Mouse (Mus musculus) midbrain, postnatal 0 days (tissue): Measurements from ENCODE around the gene Rpia. TPM values are rescaled to one million over a fixed set of nuclear protein-coding genes. Genes with fewer than 3 reads are reported as not detected.

Source experiments
- ATAC-seq: fragments of 200-750 bp; cut with Nextera tagmentation; 2 replicates; pipeline ENCODE4 v1.8.0; 2017; ENCODE audit warnings: moderate number of reproducible peaks, mild to moderate bottlenecking, moderate TSS enrichment, moderate library complexity; ENCODE audit not compliant: low FRiP score
- DNase-seq: peaks from one replicate; pipeline ENCODE4 v3.0.0-alpha.2; 2015; ENCODE audit warnings: low spot score
- H3K27ac ChIP-seq: fragments of 300-500 bp; sonication (generic); 2 replicates; pipeline ENCODE4 v1.5.1; 2014; ENCODE audit warnings: low read depth, mild to moderate bottlenecking, low read length, mixed read lengths
- H3K27me3 ChIP-seq: fragments of 300-500 bp; sonication (generic); 2 replicates; pipeline ENCODE4 v1.6.1; 2014; ENCODE audit warnings: low read length, control low read depth, mixed read lengths; ENCODE audit not compliant: insufficient read depth
- H3K36me3 ChIP-seq: fragments of 300-500 bp; sonication (generic); 2 replicates; pipeline ENCODE4 v1.6.1; 2014; ENCODE audit warnings: low read length, control low read depth, mixed read lengths; ENCODE audit not compliant: insufficient read depth
- H3K4me1 ChIP-seq: fragments of 300-500 bp; sonication (generic); 2 replicates; pipeline ENCODE4 v1.6.1; 2014; ENCODE audit warnings: mild to moderate bottlenecking, control low read depth, antibody characterized with exemption, low read length, mixed read lengths; ENCODE audit not compliant: insufficient read depth
- H3K4me2 ChIP-seq: fragments of 300-500 bp; sonication (generic); 2 replicates; pipeline ENCODE4 v1.6.1; 2014; ENCODE audit warnings: low read depth, mild to moderate bottlenecking, low read length, mixed read lengths; ENCODE audit not compliant: poor library complexity, severe bottlenecking
- H3K4me3 ChIP-seq: fragments of 300-500 bp; sonication (generic); 2 replicates; pipeline ENCODE4 v1.5.1; 2014; ENCODE audit warnings: low read depth, mild to moderate bottlenecking, low read length, moderate library complexity
- H3K9ac ChIP-seq: fragments of 300-500 bp; sonication (generic); replicated peaks from 2 replicates; pipeline ENCODE4 v1.6.1; 2014; ENCODE audit warnings: mild to moderate bottlenecking, low read length, moderate library complexity, mixed read lengths; ENCODE audit not compliant: poor library complexity, severe bottlenecking
- H3K9me3 ChIP-seq: fragments of 300-500 bp; sonication (generic); 2 replicates; pipeline ENCODE4 v1.6.1; 2016; ENCODE audit warnings: low read length, control low read depth
- CTCF ChIP-seq: IDR thresholded peaks from 2 replicates; pipeline ENCODE4 v1.5.1; 2016; ENCODE audit warnings: antibody characterized with exemption, mild to moderate bottlenecking
- WGBS: fragments of 180-500 bp; shearing (Covaris S2); extraction: QIAGEN DNeasy Blood & Tissue Kit; methylation state at CpG from one replicate; pipeline ENCODE4 v1.1.7; 2014; 5-methylcytosine and 5-hydroxymethylcytosine counted together
- polyA plus RNA-seq: library from polyadenylated mRNA; unstranded; fragments of >200 nt; fragmentation: Nextera tagmentation; extraction: Ambion mirVana; gene quantifications from 2 replicates; pipeline ENCODE4 v1.2.1, GENCODE M21; 2015
- total RNA-seq: library from RNA; depleted of rRNA; stranded (reverse); fragments of >200 nt; gene quantifications from 2 replicates; pipeline ENCODE4 v1.2.3, GENCODE M21; 2014

Gene Rpia
- total and polyA plus RNA-seq, 2 experiments from 2014 or later: 1.4 to 15.5 TPM

DNA sequence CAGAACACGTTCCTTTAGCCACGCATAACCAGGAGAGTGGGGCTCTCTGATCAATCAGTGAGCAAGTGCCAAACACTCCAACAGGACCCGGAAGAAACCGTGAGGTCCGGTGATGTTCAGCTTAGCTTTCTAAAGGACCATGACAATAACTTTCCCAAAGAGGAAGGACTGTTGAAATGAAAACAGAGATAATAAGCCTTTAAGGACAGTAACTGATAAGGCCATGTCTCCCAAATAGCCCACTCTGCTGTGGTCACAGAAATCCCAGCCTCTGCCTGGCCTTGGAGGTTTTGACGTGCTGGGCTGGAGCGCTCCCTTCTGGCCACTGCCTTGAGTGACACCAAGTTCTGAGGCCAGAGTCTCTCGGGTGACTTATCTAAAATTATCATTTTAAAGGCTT lies 39.7 kb downstream of the Rpia start:
- H3K9me3 ChIP-seq: no peaks in the 10 kb centered on the region
- ATAC-seq: no peak
- peak; percentile 12 for DNase-seq
- H3K9ac ChIP-seq: no peak overlapping the region
- no peaks in the 10 kb centered on the region for H3K27me3 ChIP-seq
- TF ChIP-seq CTCF: peak; percentile 56
- no peak overlapping the region for H3K27ac ChIP-seq
- 56% methylated on average over 8 of the region's 8 CpGs for WGBS
- no peaks in the 10 kb centered on the region for H3K4me1 ChIP-seq
- no peak overlapping the region for H3K4me3 ChIP-seq
- no peaks in the 10 kb centered on the region for H3K36me3 ChIP-seq
- no peak overlapping the region for H3K4me2 ChIP-seq

- Histone ChIP-seq H3K4me2 (no peak overlapping the region), H3K9ac (no peak overlapping the region), H3K27me3 (no peaks in the 10 kb centered on the region), H3K4me3 (no peak overlapping the region), H3K36me3 (no peaks in the 10 kb centered on the region), H3K27ac (no peak overlapping the region), H3K9me3 (no peaks in the 10 kb centered on the region), H3K4me1 (no peaks in the 10 kb centered on the region)
- no peak for DNase-seq
- TF ChIP-seq CTCF: no peak
- no peak for ATAC-seq
- WGBS: 80% methylated on average over 6 of the region's 6 CpGs
These were observed 40.1 kb downstream of the Rpia start for GRCm38 (mm10) chr6:70751898-70752273.

DNA sequence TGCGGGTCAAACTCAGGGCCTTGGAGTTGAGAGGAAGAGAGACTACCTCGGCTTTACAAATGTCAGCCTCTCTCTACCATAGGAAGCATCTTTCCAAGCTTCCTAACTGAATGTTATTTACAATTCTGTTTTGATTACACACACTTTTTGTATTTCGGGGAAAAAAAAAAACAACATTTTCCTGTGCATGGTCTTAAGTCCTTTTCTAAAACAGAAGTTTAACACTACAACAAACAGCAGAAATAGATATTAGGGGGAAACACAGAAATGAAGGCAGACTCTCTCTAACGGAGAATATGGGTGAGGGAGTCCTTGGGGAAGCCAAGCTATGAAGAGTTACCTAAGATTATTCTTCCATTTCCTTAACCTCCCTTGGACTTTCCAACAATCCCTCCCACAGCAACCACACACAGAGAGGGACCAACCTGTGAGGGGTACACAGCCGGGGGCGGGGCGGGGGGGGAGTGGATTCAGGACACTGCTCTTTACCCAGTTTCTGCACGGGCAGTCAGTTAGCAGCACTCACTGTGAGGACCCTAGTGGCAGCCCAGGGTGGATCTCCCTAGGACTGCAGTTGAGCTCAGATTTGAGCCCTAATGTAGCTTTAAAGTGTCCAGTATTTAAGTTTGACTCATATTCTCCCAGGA lies 40.7 kb downstream of the Rpia start:
- H3K9me3 ChIP-seq: no peaks in the 10 kb centered on the region
- H3K27ac ChIP-seq: no peak overlapping the region
- H3K36me3 ChIP-seq: no peaks in the 10 kb centered on the region
- TF ChIP-seq CTCF: no peak
- H3K4me2 ChIP-seq: no peak overlapping the region
- H3K27me3 ChIP-seq: no peaks in the 10 kb centered on the region
- no peak overlapping the region for H3K4me3 ChIP-seq
- H3K4me1 ChIP-seq: no peaks in the 10 kb centered on the region
- no peak overlapping the region for H3K9ac ChIP-seq
- WGBS: 77% methylated on average over 8 of the region's 8 CpGs
- ATAC-seq: no peak
- no peak for DNase-seq

- no peaks in the 10 kb centered on the region for H3K9me3 ChIP-seq
- no peaks in the 10 kb centered on the region for H3K36me3 ChIP-seq
- no peak for ATAC-seq
- H3K27ac ChIP-seq: no peak overlapping the region
- H3K4me1 ChIP-seq: no peaks in the 10 kb centered on the region
- no peak for DNase-seq
- WGBS: 34% methylated on average over 1 of the region's 1 CpGs
- TF ChIP-seq CTCF: no peak
- no peaks in the 10 kb centered on the region for H3K27me3 ChIP-seq
- H3K9ac ChIP-seq: no peak overlapping the region
- H3K4me3 ChIP-seq: no peak overlapping the region
- no peak overlapping the region for H3K4me2 ChIP-seq
These were observed 42.3 kb downstream of the Rpia start for GRCm38 (mm10) chr6:70749750-70750149.

DNA sequence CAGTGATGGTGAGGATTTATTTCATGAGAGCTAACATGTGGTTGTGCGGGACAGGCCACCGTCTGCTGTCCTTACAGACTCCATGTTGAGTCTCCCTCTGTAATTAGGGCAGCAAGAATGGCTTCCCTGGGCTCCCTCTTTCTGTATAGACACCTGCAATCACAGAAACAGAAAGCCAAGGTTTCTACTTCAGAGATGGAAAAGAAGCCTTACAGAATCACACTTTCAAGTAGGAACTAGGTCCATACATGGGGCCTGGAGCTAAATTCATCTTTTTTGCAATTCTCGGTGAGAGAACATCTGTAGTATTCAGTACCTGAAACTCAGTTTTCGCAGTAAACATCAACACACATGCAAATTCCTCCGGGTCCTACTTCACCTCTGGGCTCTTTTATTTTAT lies 44.3 kb downstream of the Rpia start:
- H3K27me3 ChIP-seq: no peaks in the 10 kb centered on the region
- DNase-seq: no peak
- ATAC-seq: no peak
- H3K36me3 ChIP-seq: no peaks in the 10 kb centered on the region
- H3K4me1 ChIP-seq: no peaks in the 10 kb centered on the region
- no peaks in the 10 kb centered on the region for H3K9me3 ChIP-seq
- no peak for TF ChIP-seq CTCF
- no peak overlapping the region for H3K9ac ChIP-seq
- H3K4me3 ChIP-seq: no peak overlapping the region
- 93% methylated on average over 5 of the region's 5 CpGs for WGBS
- no peak overlapping the region for H3K4me2 ChIP-seq
- no peak overlapping the region for H3K27ac ChIP-seq

- TF ChIP-seq CTCF: no peak
- H3K4me3 ChIP-seq: no peak overlapping the region
- no peaks in the 10 kb centered on the region for H3K27me3 ChIP-seq
- no peak for ATAC-seq
- H3K9ac ChIP-seq: no peak overlapping the region
- H3K4me1 ChIP-seq: no peaks in the 10 kb centered on the region
- no peak overlapping the region for H3K27ac ChIP-seq
- DNase-seq: no peak
- H3K36me3 ChIP-seq: no peaks in the 10 kb centered on the region
- no peak overlapping the region for H3K4me2 ChIP-seq
- WGBS: 73% methylated on average over 5 of the region's 5 CpGs
- H3K9me3 ChIP-seq: no peaks in the 10 kb centered on the region
These were observed 48.1 kb downstream of the Rpia start for GRCm38 (mm10) chr6:70743902-70744301.
